Mouse (Mus musculus) intestine, postnatal 0 days (tissue): ENCODE measurements around the gene Man1c1. TPM values are rescaled to one million over a fixed set of nuclear protein-coding genes. Genes with fewer than 3 reads are reported as not detected.

Experiments used
- ATAC-seq: fragments of 200-750 bp; cut with Nextera tagmentation; 2 replicates; pipeline ENCODE4 v1.8.0; 2017; ENCODE audit warnings: mild to moderate bottlenecking, moderate TSS enrichment, moderate library complexity
- H3K27ac ChIP-seq: fragments of 300-500 bp; sonication (generic); 2 replicates; pipeline ENCODE4 v1.5.1; 2014; ENCODE audit warnings: mild to moderate bottlenecking, low read depth, low read length, moderate library complexity
- H3K27me3 ChIP-seq: fragments of 300-500 bp; sonication (generic); replicated peaks from 2 replicates; pipeline ENCODE4 v1.6.1; 2014; ENCODE audit warnings: low read length, mixed read lengths; ENCODE audit not compliant: control insufficient read depth, insufficient read depth
- H3K36me3 ChIP-seq: fragments of 300-500 bp; sonication (generic); 2 replicates; pipeline ENCODE4 v1.6.1; 2014; ENCODE audit warnings: mild to moderate bottlenecking, moderate library complexity; ENCODE audit not compliant: control insufficient read depth, insufficient read depth
- H3K4me1 ChIP-seq: fragments of 300-500 bp; sonication (generic); replicated peaks from 2 replicates; pipeline ENCODE4 v1.6.1; 2014; ENCODE audit warnings: antibody characterized with exemption, low read length, mixed read lengths; ENCODE audit not compliant: control insufficient read depth, insufficient read depth
- H3K4me2 ChIP-seq: fragments of 300-500 bp; sonication (generic); replicated peaks from 2 replicates; pipeline ENCODE4 v1.6.1; 2014; ENCODE audit warnings: low read depth, mild to moderate bottlenecking, moderate library complexity
- H3K4me3 ChIP-seq: fragments of 300-500 bp; sonication (generic); 2 replicates; pipeline ENCODE4 v1.5.1; 2014; ENCODE audit warnings: low read depth, low read length
- H3K9ac ChIP-seq: fragments of 300-500 bp; sonication (generic); 2 replicates; pipeline ENCODE4 v1.6.1; 2014; ENCODE audit warnings: mild to moderate bottlenecking, low read depth, low read length
- H3K9me3 ChIP-seq: fragments of 300-500 bp; sonication (generic); 2 replicates; pipeline ENCODE4 v1.6.1; 2016; ENCODE audit warnings: mixed run types; ENCODE audit not compliant: control insufficient read depth
- CTCF ChIP-seq: sonication (generic); IDR thresholded peaks from 2 replicates; pipeline ENCODE4 v1.5.1; 2016; ENCODE audit warnings: low read depth, mild to moderate bottlenecking, control low read depth, antibody characterized with exemption, moderate library complexity
- WGBS: fragments of 180-500 bp; shearing (Covaris S2); extraction: QIAGEN DNeasy Blood & Tissue Kit; methylation state at CpG from one replicate; pipeline ENCODE4 v1.1.7; 2014; 5-methylcytosine and 5-hydroxymethylcytosine counted together
- polyA plus RNA-seq: library from polyadenylated mRNA; unstranded; fragments of >200 nt; fragmentation: Nextera tagmentation; extraction: Ambion mirVana; gene quantifications from 2 replicates; pipeline ENCODE4 v1.2.1, GENCODE M21; 2015

The Man1c1 gene
- 1.7 TPM in 2 replicates for polyA plus RNA-seq

- no peak for TF ChIP-seq CTCF
- peak within 1 kb of the TSS; percentile 57; the same call in 1 of the 2 replicates for H3K27ac ChIP-seq
These were observed at the start of gene Man1c1 for GRCm38 (mm10) chr4:134703835-134704546. Gene Man1c1, minus strand, starts transcription at chr4:134704290.

GRCm38 (mm10) chr4:134753516-134754261 is 49.6 kb upstream of the Man1c1 start:
- WGBS = 58% methylated on average over 17 of the region's 17 CpGs
- H3K4me3 ChIP-seq = no peak overlapping the region
- ATAC-seq = no peak
- H3K4me1 ChIP-seq = no peaks in the 10 kb centered on the region
- H3K27ac ChIP-seq = no peak overlapping the region
- no peak for TF ChIP-seq CTCF
- no peak overlapping the region for H3K9ac ChIP-seq
- no peaks in the 10 kb centered on the region for H3K27me3 ChIP-seq
- H3K4me2 ChIP-seq = no peak overlapping the region
- H3K9me3 ChIP-seq = no peaks in the 10 kb centered on the region
- H3K36me3 ChIP-seq = peaks cover 15% of the 10 kb centered on the region; the same call in 1 of the 2 replicates

More at GRCm38 (mm10) chr4:134703835-134704546, at the start of gene Man1c1:
- ATAC-seq = peak; percentile 91
- Histone ChIP-seq H3K9ac (peak within 1 kb of the TSS; percentile 56), H3K4me1 (peaks cover 6% of the 10 kb centered on the region), H3K4me3 (peak within 1 kb of the TSS; percentile 63), H3K36me3 (no peaks in the 10 kb centered on the region), H3K9me3 (no peaks in the 10 kb centered on the region), H3K27me3 (peaks cover 26% of the 10 kb centered on the region), H3K4me2 (peak within 1 kb of the TSS; percentile 99)
- under 1% methylated on average over 71 of the region's 81 CpGs for WGBS

- H3K9ac ChIP-seq = no peak overlapping the region
- no peak for ATAC-seq
These were observed 48.9 kb upstream of the Man1c1 start for GRCm38 (mm10) chr4:134752911-134753426.

DNA sequence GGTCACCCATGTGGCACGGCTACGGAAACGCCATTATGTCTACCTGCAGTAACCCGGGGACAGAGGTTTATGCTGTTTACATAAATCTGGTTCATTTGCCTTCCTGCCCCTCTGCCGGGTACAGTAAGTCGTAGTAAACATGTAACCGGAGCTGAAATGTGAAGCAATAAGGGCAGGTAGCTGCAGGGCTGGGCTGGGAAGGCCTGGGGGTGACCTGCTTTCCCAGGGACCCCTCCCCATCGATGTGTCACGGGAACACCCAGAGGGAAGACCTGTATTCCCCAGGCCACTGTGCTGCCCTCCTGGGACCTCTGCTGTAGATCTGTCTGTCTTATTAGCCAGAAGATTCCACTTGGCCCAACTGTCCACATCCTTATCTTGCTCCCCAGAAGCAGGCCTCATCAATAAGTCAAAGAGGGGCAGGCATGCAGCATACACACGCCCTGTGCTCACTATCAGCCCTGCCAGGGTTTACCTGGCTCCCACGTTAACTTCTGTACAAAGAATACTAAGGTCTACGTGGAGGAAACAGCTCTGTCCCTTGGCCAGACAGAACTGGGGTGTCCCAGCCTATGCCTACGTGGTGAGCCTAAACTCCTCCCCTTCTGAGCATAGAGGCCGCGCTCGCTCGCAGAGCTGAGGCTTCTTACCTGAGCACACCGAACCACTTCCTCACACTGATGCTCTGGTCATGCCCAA is 47.7 kb upstream of the Man1c1 start:
- H3K27me3 ChIP-seq = no peaks in the 10 kb centered on the region
- ATAC-seq = peak; percentile 19
- no peak overlapping the region for H3K27ac ChIP-seq
- H3K9ac ChIP-seq = no peak overlapping the region
- WGBS = 70% methylated on average over 18 of the region's 18 CpGs
- H3K36me3 ChIP-seq = peaks cover 32% of the 10 kb centered on the region
- H3K4me3 ChIP-seq = no peak overlapping the region
- TF ChIP-seq CTCF = no peak
- H3K9me3 ChIP-seq = no peaks in the 10 kb centered on the region
- H3K4me1 ChIP-seq = no peaks in the 10 kb centered on the region
- no peak overlapping the region for H3K4me2 ChIP-seq

More at GRCm38 (mm10) chr4:134752911-134753426, 48.9 kb upstream of the Man1c1 start:
- no peaks in the 10 kb centered on the region for H3K4me1 ChIP-seq
- no peak for TF ChIP-seq CTCF
- H3K4me3 ChIP-seq = no peak overlapping the region
- peaks cover 22% of the 10 kb centered on the region for H3K36me3 ChIP-seq
- H3K27me3 ChIP-seq = no peaks in the 10 kb centered on the region
- 75% methylated on average over 11 of the region's 11 CpGs for WGBS
- H3K27ac ChIP-seq = no peak overlapping the region
- H3K4me2 ChIP-seq = no peak overlapping the region
- no peaks in the 10 kb centered on the region for H3K9me3 ChIP-seq

GRCm38 (mm10) chr4:134750825-134751224 is 46.7 kb upstream of the Man1c1 start:
- H3K4me3 ChIP-seq = no peak overlapping the region
- WGBS = 87% methylated on average over 6 of the region's 6 CpGs

More at GRCm38 (mm10) chr4:134750825-134751224, 46.7 kb upstream of the Man1c1 start:
- no peak for TF ChIP-seq CTCF
- no peak overlapping the region for H3K9ac ChIP-seq
- H3K4me1 ChIP-seq = no peaks in the 10 kb centered on the region
- no peak overlapping the region for H3K4me2 ChIP-seq
- no peak overlapping the region for H3K27ac ChIP-seq
- H3K9me3 ChIP-seq = no peaks in the 10 kb centered on the region
- ATAC-seq = no peak
- H3K36me3 ChIP-seq = peaks cover 37% of the 10 kb centered on the region
- H3K27me3 ChIP-seq = no peaks in the 10 kb centered on the region
